Mouse (Mus musculus) cortical plate, adult 2 months (tissue): ENCODE data around the gene Iqcf3.

Source experiments
- CTCF ChIP-seq: fragments of 200-500 bp; IDR thresholded peaks from 2 replicates; pipeline ENCODE4 v1.5.1; 2011; ENCODE audit warnings: mild to moderate bottlenecking, control low read depth, low read length; ENCODE audit not compliant: insufficient read depth; ENCODE audit errors: extremely low read depth
- POLR2A ChIP-seq: fragments of 200-500 bp; IDR thresholded peaks from 2 replicates; pipeline ENCODE4 v1.6.1; 2011; ENCODE audit warnings: mild to moderate bottlenecking, low read length, control low read depth; ENCODE audit not compliant: insufficient read depth; ENCODE audit errors: extremely low read depth

DNA sequence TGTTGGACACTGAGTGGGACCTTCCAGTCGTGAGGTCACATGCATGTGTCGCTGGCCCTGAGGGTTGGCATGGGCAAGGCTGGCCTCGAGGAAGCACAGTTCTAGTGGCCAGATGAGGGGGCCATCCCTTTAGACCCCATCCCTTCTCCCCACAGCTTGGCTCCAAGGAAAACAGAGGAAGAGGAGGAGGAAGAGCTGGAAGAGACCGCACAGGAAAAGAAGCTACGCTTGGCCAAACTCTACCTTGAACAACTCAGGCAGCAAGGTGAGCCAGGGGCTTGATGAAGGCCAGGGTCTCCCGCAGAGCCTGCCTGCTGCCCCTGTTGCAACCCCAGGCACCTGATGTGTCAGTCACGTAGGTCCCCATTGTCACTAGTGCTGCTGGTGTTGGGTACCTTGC is 80.9 kb downstream of the Iqcf3 start:
- no peak for TF ChIP-seq POLR2A
- no peak for TF ChIP-seq CTCF
